Mouse (Mus musculus) myocyte (in vitro differentiated cells): Measurements from ENCODE around the gene Spatc1l. TPM values are rescaled to one million over a fixed set of nuclear protein-coding genes. Genes with fewer than 3 reads are reported as not detected.
A peak's percentile ranks its signal among the peaks of the same experiment; 100 is the strongest.

ENCODE experiments used
- H3K27me3 ChIP-seq: one replicate; pipeline ENCODE4 v1.6.1; 2011; ENCODE audit not compliant: control insufficient read depth, insufficient read depth, insufficient read length
- H3K36me3 ChIP-seq: one replicate; pipeline ENCODE4 v1.6.1; 2011; ENCODE audit not compliant: control insufficient read depth, insufficient read depth
- H3K4me2 ChIP-seq: one replicate; pipeline ENCODE4 v1.6.1; 2011; ENCODE audit warnings: low read depth, control low read depth
- H3K4me3 ChIP-seq: one replicate; pipeline ENCODE4 v1.5.1; 2011; ENCODE audit warnings: mild to moderate bottlenecking, control low read depth, moderate library complexity
- H3K79me2 ChIP-seq: one replicate; pipeline ENCODE4 v1.6.1; 2011; ENCODE audit not compliant: control insufficient read depth, insufficient read depth
- H3ac ChIP-seq: one replicate; pipeline ENCODE4 v1.6.1; 2011; ENCODE audit not compliant: control insufficient read depth, insufficient read length
- CEBPB ChIP-seq: IDR thresholded peaks from 2 replicates; pipeline ENCODE4 v1.6.1; 2011; ENCODE audit warnings: mild to moderate bottlenecking, moderate library complexity; ENCODE audit not compliant: poor library complexity, insufficient read depth, severe bottlenecking
- E2F4 ChIP-seq: IDR thresholded peaks from one replicate; pipeline ENCODE4 v1.6.1; 2011; ENCODE audit warnings: mild to moderate bottlenecking, control low read depth, moderate library complexity; ENCODE audit not compliant: insufficient read depth
- MAX ChIP-seq: IDR thresholded peaks from one replicate; pipeline ENCODE4 v1.6.1; 2011; ENCODE audit warnings: low read depth, mild to moderate bottlenecking, control low read depth
- MYOD1 ChIP-seq, 3 experiments: IDR thresholded peaks; one replicate each; pipeline ENCODE4 v1.6.1; 2011; ENCODE audit warnings: control low read depth in 2 of 3, low read depth in 2 of 3, mild to moderate bottlenecking in 2 of 3, moderate library complexity in 1 of 3; ENCODE audit not compliant: insufficient read length in 2 of 3, control insufficient read depth in 1 of 3
- MYOG ChIP-seq, 3 experiments: IDR thresholded peaks; one replicate each; pipeline ENCODE4 v1.6.1; 2011; ENCODE audit warnings: control low read depth in 2 of 3, low read depth in 2 of 3, mild to moderate bottlenecking in 2 of 3; ENCODE audit not compliant: insufficient read length in 2 of 3, control insufficient read depth in 1 of 3, insufficient read depth in 1 of 3
- POLR2A ChIP-seq: IDR thresholded peaks from one replicate; pipeline ENCODE4 v1.6.1; 2011; ENCODE audit warnings: low read depth, mild to moderate bottlenecking, control low read depth, moderate library complexity; ENCODE audit not compliant: insufficient read length
- POLR2AphosphoS2 ChIP-seq: IDR thresholded peaks from one replicate; pipeline ENCODE4 v1.6.1; 2011; ENCODE audit warnings: low read depth, control low read depth; ENCODE audit not compliant: insufficient read length
- REST ChIP-seq: IDR thresholded peaks from one replicate; pipeline ENCODE4 v1.6.1; 2011; ENCODE audit warnings: mild to moderate bottlenecking, control low read depth, moderate library complexity; ENCODE audit not compliant: insufficient read depth, insufficient read length
- SRF ChIP-seq: IDR thresholded peaks from one replicate; pipeline ENCODE4 v1.6.1; 2011; ENCODE audit warnings: low read depth; ENCODE audit not compliant: control insufficient read depth, insufficient read length
- TCF12 ChIP-seq: IDR thresholded peaks from one replicate; pipeline ENCODE4 v1.6.1; 2011; ENCODE audit warnings: mild to moderate bottlenecking, control low read depth; ENCODE audit not compliant: poor library complexity, insufficient read depth, severe bottlenecking
- TCF3 ChIP-seq: IDR thresholded peaks from one replicate; pipeline ENCODE4 v1.6.1; 2011; ENCODE audit warnings: low read depth, control low read depth; ENCODE audit not compliant: insufficient read length
- USF1 ChIP-seq: IDR thresholded peaks from one replicate; pipeline ENCODE4 v1.6.1; 2011; ENCODE audit warnings: low read depth, mild to moderate bottlenecking, control low read depth, moderate library complexity
- polyA plus RNA-seq: library from polyadenylated mRNA; unstranded; fragments of >200 nt; fragmentation: generic; extraction: Trizol; gene quantifications from one replicate; pipeline ENCODE4 v1.2.1, GENCODE M21; 2012; ENCODE audit warnings: missing spikeins

Spatc1l gene
- polyA plus RNA-seq, 1 experiment: not detected

DNA sequence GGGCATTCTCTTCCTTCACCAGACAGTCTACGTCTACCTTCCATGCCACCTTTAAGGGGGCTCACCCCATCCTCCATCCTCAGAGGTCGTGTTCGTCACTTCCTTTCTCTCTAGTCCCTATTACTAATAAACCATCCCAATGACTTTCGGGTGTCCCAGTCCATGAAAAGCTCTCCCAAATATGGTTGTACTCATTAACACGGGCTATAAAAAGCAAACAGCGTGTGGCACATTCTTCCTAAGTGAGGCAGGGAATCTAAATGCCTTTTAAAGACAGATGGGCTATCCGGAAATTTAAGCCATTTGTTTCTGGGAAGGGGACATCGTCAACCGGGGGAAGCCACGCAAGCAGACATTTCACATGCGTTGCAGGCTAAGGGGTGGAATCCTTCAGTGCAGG is 28.1 kb downstream of the Spatc1l start:
- H3K27me3 ChIP-seq: peaks cover 24% of the 10 kb centered on the region
- TF ChIP-seq CEBPB: no peak
- TF ChIP-seq MYOD1 (IDR thresholded peaks at IDR 0.05; ENCODE audit: control insufficient read depth in 1 of 3, insufficient read length in 2 of 3, low read depth in 2 of 3): no peak
- TF ChIP-seq POLR2AphosphoS2: no peak
- no peak for TF ChIP-seq USF1
- no peak for TF ChIP-seq TCF12
- no peak for TF ChIP-seq E2F4
- TF ChIP-seq SRF: no peak
- no peak for TF ChIP-seq MAX
- no peak for TF ChIP-seq POLR2A
- no peak for TF ChIP-seq TCF3
- TF ChIP-seq MYOG (IDR thresholded peaks at IDR 0.05; ENCODE audit: control insufficient read depth in 1 of 3, insufficient read depth in 1 of 3, insufficient read length in 2 of 3, low read depth in 2 of 3): no peak
- TF ChIP-seq REST: no peak
- no peaks in the 10 kb centered on the region for H3K79me2 ChIP-seq
- no peak overlapping the region for H3K4me3 ChIP-seq
- no peaks in the 10 kb centered on the region for H3K36me3 ChIP-seq
- H3K4me2 ChIP-seq: no peak overlapping the region
- H3ac ChIP-seq: no peak overlapping the region

GRCm38 (mm10) chr10:76596338-76596737 is 34.3 kb downstream of the Spatc1l start:
- TF ChIP-seq MYOG (IDR thresholded peaks at IDR 0.05; ENCODE audit: control insufficient read depth in 1 of 3, insufficient read depth in 1 of 3, insufficient read length in 2 of 3, low read depth in 2 of 3): no peak
- TF ChIP-seq POLR2AphosphoS2: peak; percentile 71
- Histone ChIP-seq H3K4me3 (no peak overlapping the region), H3K4me2 (no peak overlapping the region)

GRCm38 (mm10) chr10:76602690-76603089 is 40.6 kb downstream of the Spatc1l start:
- no peak overlapping the region for H3K4me3 ChIP-seq
- no peaks in the 10 kb centered on the region for H3K36me3 ChIP-seq
- TF ChIP-seq MYOG (IDR thresholded peaks at IDR 0.05; ENCODE audit: control insufficient read depth in 1 of 3, insufficient read depth in 1 of 3, insufficient read length in 2 of 3, low read depth in 2 of 3): no peak
- TF ChIP-seq MYOD1 (IDR thresholded peaks at IDR 0.05; ENCODE audit: control insufficient read depth in 1 of 3, insufficient read length in 2 of 3, low read depth in 2 of 3): peak in 1 of 3 experiments; percentile 33
- no peak overlapping the region for H3K4me2 ChIP-seq
- no peaks in the 10 kb centered on the region for H3K79me2 ChIP-seq
- no peak overlapping the region for H3ac ChIP-seq
- H3K27me3 ChIP-seq: peaks cover 27% of the 10 kb centered on the region

More at GRCm38 (mm10) chr10:76596338-76596737, 34.3 kb downstream of the Spatc1l start:
- Histone ChIP-seq H3K79me2 (no peaks in the 10 kb centered on the region), H3K36me3 (no peaks in the 10 kb centered on the region), H3ac (no peak overlapping the region), H3K27me3 (peaks cover 31% of the 10 kb centered on the region)

DNA sequence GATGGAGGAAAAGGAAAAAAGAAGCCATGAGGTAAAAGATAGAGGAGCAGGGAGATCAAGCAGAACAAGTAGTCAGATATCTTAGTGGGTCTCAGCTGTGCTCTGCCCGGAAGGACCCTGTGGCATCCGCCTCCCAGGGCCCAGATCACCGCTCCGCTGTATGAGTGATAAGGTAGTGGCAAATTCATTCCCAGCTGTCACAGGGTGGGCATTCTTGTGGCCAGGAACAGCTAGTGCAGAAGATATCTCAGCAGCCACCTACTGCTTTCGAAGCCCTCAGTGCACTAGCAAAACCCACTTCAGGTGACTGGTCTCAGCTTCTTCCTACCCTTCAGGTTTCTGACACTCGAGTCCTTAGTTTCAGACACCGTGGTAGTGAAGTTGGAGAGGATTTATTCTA is 50.4 kb downstream of the Spatc1l start:
- Histone ChIP-seq H3K4me2 (no peak overlapping the region), H3K79me2 (no peaks in the 10 kb centered on the region), H3ac (no peak overlapping the region), H3K27me3 (peaks cover 29% of the 10 kb centered on the region), H3K36me3 (no peaks in the 10 kb centered on the region), H3K4me3 (no peak overlapping the region)
- TF ChIP-seq MYOG (IDR thresholded peaks at IDR 0.05; ENCODE audit: control insufficient read depth in 1 of 3, insufficient read depth in 1 of 3, insufficient read length in 2 of 3, low read depth in 2 of 3) (peak in 2 of 3 experiments; percentile 26 to 79), USF1 (no peak), MYOD1 (IDR thresholded peaks at IDR 0.05; ENCODE audit: control insufficient read depth in 1 of 3, insufficient read length in 2 of 3, low read depth in 2 of 3) (peak in 2 of 3 experiments; percentile 30 to 58)

Other genes with a start within 250 kb of the Spatc1l start
- gene Dip2a, start 217.0 kb upstream of the Spatc1l start, polyA plus RNA-seq: 11.1 TPM
- not detected for gene AC141477.1, start 121.8 kb upstream of the Spatc1l start, polyA plus RNA-seq
- gene Pcnt, start 119.5 kb upstream of the Spatc1l start, polyA plus RNA-seq: 11.5 TPM
- gene 2610028H24Rik, start 113.2 kb upstream of the Spatc1l start, polyA plus RNA-seq: not detected
- 28.9 TPM for gene Mcm3ap, start 93.3 kb upstream of the Spatc1l start, polyA plus RNA-seq
- gene Ybey, start 93.2 kb upstream of the Spatc1l start, polyA plus RNA-seq: 2.0 TPM
- gene Lss, start 30.7 kb upstream of the Spatc1l start, polyA plus RNA-seq: 36.0 TPM
- gene Ftcd, start 13.4 kb downstream of the Spatc1l start, polyA plus RNA-seq: not detected
- gene Col6a2, start 61.4 kb downstream of the Spatc1l start, polyA plus RNA-seq: 63.3 TPM
- gene Col6a1, start 163.9 kb downstream of the Spatc1l start, polyA plus RNA-seq: 144 TPM